Mouse (Mus musculus) embryo, embryonic 9.5 days (tissue): ENCODE results near the gene Actr6.
"Not testable (repeated sequence)": the region's sequence is repeated elsewhere in the genome, so short reads cannot be mapped to it uniquely, and the experiment has no call there.

ENCODE experiments used
- DNase-seq: peaks from one replicate; pipeline ENCODE4 v3.0.0-alpha.2; 2017; ENCODE audit errors: extremely low spot score

The Actr6 gene

GRCm38 (mm10) chr10:89738395-89738794 lies 6.3 kb upstream of the Actr6 start:
- DNase-seq = no peak

- DNase-seq = no peak
Measured at GRCm38 (mm10) chr10:89737887-89738286, 5.8 kb upstream of the Actr6 start.

- no peak for DNase-seq
Measured at GRCm38 (mm10) chr10:89737092-89737491, 5.0 kb upstream of the Actr6 start.

GRCm38 (mm10) chr10:89731341-89731740 lies 754 bp downstream of the Actr6 start:
- no peak for DNase-seq

GRCm38 (mm10) chr10:89730386-89730785 lies 1.7 kb downstream of the Actr6 start:
- no peak for DNase-seq

GRCm38 (mm10) chr10:89722247-89723195 lies 9.6 kb downstream of the Actr6 start:
- DNase-seq = no peak

- no peak for DNase-seq
Measured at GRCm38 (mm10) chr10:89720796-89721195, 11.3 kb downstream of the Actr6 start.

- no peak for DNase-seq
Measured at GRCm38 (mm10) chr10:89720252-89720651, 11.8 kb downstream of the Actr6 start.

GRCm38 (mm10) chr10:89714910-89715309 lies 17.2 kb downstream of the Actr6 start:
- DNase-seq = no peak

GRCm38 (mm10) chr10:89708720-89709119 lies 23.4 kb downstream of the Actr6 start:
- DNase-seq = no peak

- no peak for DNase-seq
Measured at GRCm38 (mm10) chr10:89707397-89707796, 24.7 kb downstream of the Actr6 start.

GRCm38 (mm10) chr10:89703042-89703441 lies 29.1 kb downstream of the Actr6 start:
- DNase-seq = no peak

- DNase-seq = no peak
Measured at GRCm38 (mm10) chr10:89697956-89698355, 34.1 kb downstream of the Actr6 start.

GRCm38 (mm10) chr10:89696270-89696669 lies 35.8 kb downstream of the Actr6 start:
- DNase-seq = not testable (repeated sequence)

- no peak for DNase-seq
Measured at GRCm38 (mm10) chr10:89695194-89695911, 36.7 kb downstream of the Actr6 start.

GRCm38 (mm10) chr10:89690021-89690420 lies 42.1 kb downstream of the Actr6 start:
- DNase-seq = no peak

GRCm38 (mm10) chr10:89687455-89687854 lies 44.6 kb downstream of the Actr6 start:
- DNase-seq = no peak

- peak; percentile 91 for DNase-seq
Measured at GRCm38 (mm10) chr10:89686139-89686808, 45.8 kb downstream of the Actr6 start, which contains the start of gene Scyl2. Gene Scyl2, minus strand, starts transcription at chr10:89686285.

- DNase-seq = no peak
Measured at GRCm38 (mm10) chr10:89685391-89686138, 46.5 kb downstream of the Actr6 start.

GRCm38 (mm10) chr10:89682961-89683360 lies 49.1 kb downstream of the Actr6 start:
- DNase-seq = no peak

GRCm38 (mm10) chr10:89682157-89682556 lies 49.9 kb downstream of the Actr6 start:
- no peak for DNase-seq
